In the genomic region with DNA sequence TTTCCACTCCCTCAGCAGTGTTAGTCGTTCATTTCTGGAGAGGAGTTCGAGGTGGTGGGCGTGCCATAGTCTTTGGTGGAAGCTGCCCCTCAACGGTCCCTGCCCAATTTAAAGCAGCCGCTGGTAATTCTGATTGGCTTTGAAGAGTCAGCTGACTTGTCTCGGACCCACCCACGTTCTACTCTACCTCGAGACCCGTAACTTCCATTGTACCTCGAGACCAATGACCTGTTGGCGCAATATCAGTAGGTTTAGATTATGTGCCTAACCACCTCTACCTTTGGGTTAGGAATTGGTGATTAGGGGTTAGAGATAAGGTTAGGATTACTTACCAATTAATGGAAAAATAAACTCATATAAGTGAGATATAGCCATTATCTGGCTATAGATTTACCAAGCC, we compare ENCODE assay signal across 39 mouse cellular contexts. TPM values are rescaled to one million over a fixed set of nuclear protein-coding genes. Genes with fewer than 3 reads are reported as not detected.
"Had no signal": no experiment of that assay in that cellular context is flagged by ENCODE, and none has a peak within 500 bp of the region (broad histone marks: within the 10 kb centered on the region; RNA-seq: fewer than 3 reads in every experiment).

A gene (minus strand): TSS at position 101 of the 400 bp plus-strand sequence.

- H3K27me3 ChIP-seq: heart, embryonic 13.5 days; heart, embryonic 15.5 days; hindbrain, embryonic 13.5 days; hindbrain, embryonic 15.5 days; limb, embryonic 13.5 days; limb, embryonic 15.5 days; liver, embryonic 12.5 days had no signal

- DNase-seq: gastrocnemius, postnatal 14 days; gastrocnemius, postnatal 36 days; heart, adult 11 months; heart, adult 2 months; heart, postnatal 14 days; heart, postnatal 36 days; kidney, adult 11 months; kidney, adult 2 months; kidney, adult 9 months; kidney, postnatal 14 days; kidney, postnatal 36 days; layer of hippocampus, adult 9-11 months; layer of hippocampus, postnatal 36 days; left cerebral cortex, postnatal 4 days had no signal

- H3K4me1 ChIP-seq: heart, embryonic 13.5 days; heart, embryonic 15.5 days; hindbrain, embryonic 13.5 days; hindbrain, embryonic 15.5 days; kidney, embryonic 15.5 days; limb, embryonic 13.5 days; limb, embryonic 15.5 days; liver, embryonic 12.5 days had no signal

- H3K4me3 ChIP-seq: heart, adult 2 months; heart, embryonic 13.5 days; heart, embryonic 15.5 days; hindbrain, embryonic 13.5 days; hindbrain, embryonic 15.5 days; kidney, embryonic 15.5 days; limb, embryonic 13.5 days; limb, embryonic 15.5 days; liver, embryonic 12.5 days had no signal

- H3K36me3 ChIP-seq: heart, embryonic 13.5 days; heart, embryonic 15.5 days; hindbrain, embryonic 13.5 days; hindbrain, embryonic 15.5 days; kidney, embryonic 15.5 days; limb, embryonic 13.5 days; limb, embryonic 15.5 days; liver, embryonic 12.5 days had no signal

- H3K27ac ChIP-seq: heart, adult 2 months; heart, embryonic 13.5 days; heart, embryonic 15.5 days; hindbrain, embryonic 13.5 days; hindbrain, embryonic 15.5 days; hindbrain, postnatal 0 days; kidney, embryonic 15.5 days; kidney, postnatal 0 days; limb, embryonic 13.5 days; limb, embryonic 15.5 days; liver, embryonic 12.5 days had no signal

RNA-seq across cellular contexts. Expression of the gene that starts here (rescaled TPM):
- total RNA-seq: gastrocnemius, adult 18-20 months; gastrocnemius, adult 8-10 months; gastrocnemius, postnatal 14 days; gastrocnemius, postnatal 36 days; heart, adult 2 months; heart, postnatal 14 days; heart, postnatal 36 days; hematopoietic stem cell, adult 5-6 weeks; hindbrain, postnatal 0 days; layer of hippocampus, adult 18-20 months; layer of hippocampus, adult 8-10 months; layer of hippocampus, postnatal 14 days; layer of hippocampus, postnatal 36 days; left cerebral cortex, adult 8-10 months; left cerebral cortex, postnatal 25 days; left cerebral cortex, postnatal 4 days; liver, adult 2 months had no signal
- polyA plus RNA-seq: heart, adult 2 months; heart, embryonic 11.5 days; heart, embryonic 13.5 days; heart, embryonic 15.5 days; heart, postnatal 0 days; hindbrain, embryonic 13.5 days; hindbrain, embryonic 15.5 days; hindbrain, postnatal 0 days; intestine, embryonic 14.5 days; intestine, embryonic 16.5 days; kidney, adult 2 months; kidney, embryonic 15.5 days; kidney, postnatal 0 days; large intestine, adult 2 months; limb, embryonic 11.5 days; liver, adult 2 months; liver, embryonic 12.5 days had no signal
